Mouse (Mus musculus): Measurements from ENCODE around the gene Iqcf3. TPM values are rescaled to one million over a fixed set of nuclear protein-coding genes. Genes with fewer than 3 reads are reported as not detected.

Iqcf3 gene
- total RNA-seq, 2 experiments from 2014 or later: not detected

- peak; percentile 69 for DNase-seq
These were observed 108.0 kb downstream of the Iqcf3 start, which contains the start of gene Pcbp4 for GRCm38 (mm10) chr9:106453271-106454070. Gene Pcbp4, plus strand, starts transcription at chr9:106453291.

Other genes with a start within 250 kb of the Iqcf3 start
- gene Dusp7, start 193.0 kb downstream of the Iqcf3 start, total RNA-seq (2021): 10 to 100 TPM; 13.8 to 31.7 TPM
- 100 to 1,000 TPM; 243 to 260 TPM for gene Rpl29, start 132.2 kb downstream of the Iqcf3 start, total RNA-seq (2021)
- 10 to 100 TPM; 11.0 to 11.3 TPM for gene Acy1, start 123.3 kb downstream of the Iqcf3 start, total RNA-seq (2021)
- gene Abhd14b, start 114.2 kb downstream of the Iqcf3 start, total RNA-seq (2021): 1 to 10 TPM; 4.7 to 4.8 TPM
- gene Abhd14a, start 114.0 kb downstream of the Iqcf3 start, total RNA-seq (2021): 10 to 100 TPM; 14.7 to 18.3 TPM
- 10 to 100 TPM; 54.6 to 59.7 TPM for gene Pcbp4, start 108.3 kb downstream of the Iqcf3 start, total RNA-seq (2021)
- under 1 TPM in 1 of 2 experiments, not detected in 1; 0.18 TPM for gene Gpr62, start 95.7 kb downstream of the Iqcf3 start, total RNA-seq (2021)
- gene Rrp9, start 85.7 kb downstream of the Iqcf3 start, total RNA-seq (2021): 10 to 100 TPM; 17.1 to 18.7 TPM
- 10 to 100 TPM; 54.3 to 90.0 TPM for gene Parp3, start 84.7 kb downstream of the Iqcf3 start, total RNA-seq (2021)
- gene Iqcf1, start 61.7 kb downstream of the Iqcf3 start, total RNA-seq (2021): not detected
- gene Iqcf5, start 47.1 kb downstream of the Iqcf3 start, total RNA-seq (2021): not detected
- gene Iqcf4, start 9.4 kb upstream of the Iqcf3 start, total RNA-seq (2021): not detected
- not detected for gene Iqcf6, start 65.0 kb upstream of the Iqcf3 start, total RNA-seq (2021)
- not detected for gene Grm2, start 94.5 kb upstream of the Iqcf3 start, total RNA-seq (2021)
- 10 to 100 TPM; 24.3 to 28.8 TPM for gene Tex264, start 124.3 kb upstream of the Iqcf3 start, total RNA-seq (2021)
- gene Rad54l2, start 227.6 kb upstream of the Iqcf3 start, total RNA-seq (2021): 1 to 10 TPM; 5.7 to 5.8 TPM

Measured in gastrocnemius, postnatal 25 days (tissue).